Mouse (Mus musculus) gastrocnemius, postnatal 14 days (tissue): Measurements from ENCODE around the gene Arl4a. TPM values are rescaled to one million over a fixed set of nuclear protein-coding genes. Genes with fewer than 3 reads are reported as not detected.

Experiments
- DNase-seq: peaks from one replicate; pipeline ENCODE4 v3.0.0; 2021; ENCODE audit warnings: mixed read lengths
- intact Hi-C: fragments of 180-260 bp; cut with DNase I; formaldehyde crosslinking; loops from one replicate; pipeline ENCODE4 v1.15.1; 2025; ENCODE audit warnings: low total_unique reads
- total RNA-seq, 2 experiments: library from RNA; stranded (reverse); gene quantifications; 2 replicates each; pipeline ENCODE4 v1.2.3; 2021

Gene Arl4a
- total RNA-seq, 2 experiments from 2014 or later: 18.3 to 21.2 TPM

DNA sequence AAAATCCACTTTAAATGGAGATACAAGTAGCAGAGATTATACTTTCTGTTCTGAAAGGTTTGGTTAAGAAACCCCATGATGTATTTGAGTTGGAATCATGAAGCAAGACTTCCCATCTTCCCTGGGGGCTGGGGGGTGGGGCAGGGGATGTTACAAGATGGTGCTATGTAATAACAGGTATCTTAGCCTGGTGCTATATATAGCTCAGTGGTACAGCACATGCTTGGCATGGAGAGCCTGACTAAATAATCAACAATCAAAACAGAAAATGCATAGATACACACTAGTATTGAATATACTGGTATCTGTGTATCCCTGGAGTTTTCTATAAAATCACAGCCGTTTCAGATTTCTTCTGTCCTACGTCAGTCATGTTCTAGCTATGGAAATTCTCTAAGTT lies 61.4 kb downstream of the Arl4a start:
- intact Hi-C loops: no loop called here
- DNase-seq: no peak

DNA sequence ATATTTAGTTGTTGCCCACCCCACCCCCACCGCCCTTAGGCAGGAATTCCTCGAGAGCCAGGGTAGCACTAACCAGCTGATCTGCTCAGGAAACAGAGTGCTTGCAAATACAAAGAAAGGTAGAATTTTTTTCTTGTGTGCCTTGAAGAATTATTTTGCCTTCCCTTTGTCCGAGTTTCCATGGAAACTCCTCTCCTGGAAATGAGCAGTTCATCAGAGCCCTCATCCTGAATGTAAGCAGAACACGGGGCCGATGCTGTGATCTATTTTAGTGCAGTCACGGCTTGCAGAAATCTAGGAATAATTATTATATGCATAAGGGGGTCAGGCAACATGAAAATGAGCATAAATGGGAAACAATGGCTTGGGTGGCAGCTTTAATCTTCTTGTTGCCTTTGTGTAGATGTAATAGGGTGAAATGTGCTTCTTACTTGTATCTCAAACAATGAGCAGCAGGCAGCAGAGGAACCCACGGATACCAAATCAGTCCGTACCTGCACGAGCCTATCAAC lies 61.9 kb downstream of the Arl4a start:
- intact Hi-C loops: no loop called here
- no peak for DNase-seq

DNA sequence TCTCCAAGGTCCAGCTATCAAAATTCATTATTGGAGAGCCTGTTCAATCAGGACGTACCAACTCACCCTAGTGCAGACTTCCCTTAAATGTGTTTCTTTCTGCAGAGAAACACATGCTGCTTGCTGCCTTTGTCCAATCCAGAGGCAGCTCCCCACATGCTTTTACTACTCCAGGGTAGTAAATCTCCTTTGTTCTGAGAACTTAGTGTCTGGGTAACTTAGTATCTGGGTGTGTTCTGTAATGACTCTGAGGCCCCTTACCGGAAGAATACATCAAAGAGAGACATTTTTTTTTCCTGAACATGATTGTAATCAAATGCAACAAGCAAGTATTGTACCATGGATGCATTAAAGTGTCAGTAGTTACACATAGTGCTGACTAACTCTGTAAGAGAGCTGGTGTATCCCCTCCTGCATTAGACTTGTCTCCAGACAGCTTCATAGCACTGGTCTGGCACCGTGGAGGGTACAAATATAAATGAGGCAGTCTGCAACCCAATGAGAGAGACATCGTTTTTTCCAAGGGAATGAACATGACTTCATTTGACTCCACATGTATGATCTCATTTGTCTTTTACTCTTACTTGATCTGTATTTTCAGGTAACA lies 62.7 kb downstream of the Arl4a start:
- DNase-seq: no peak
- intact Hi-C loops: no loop called here

DNA sequence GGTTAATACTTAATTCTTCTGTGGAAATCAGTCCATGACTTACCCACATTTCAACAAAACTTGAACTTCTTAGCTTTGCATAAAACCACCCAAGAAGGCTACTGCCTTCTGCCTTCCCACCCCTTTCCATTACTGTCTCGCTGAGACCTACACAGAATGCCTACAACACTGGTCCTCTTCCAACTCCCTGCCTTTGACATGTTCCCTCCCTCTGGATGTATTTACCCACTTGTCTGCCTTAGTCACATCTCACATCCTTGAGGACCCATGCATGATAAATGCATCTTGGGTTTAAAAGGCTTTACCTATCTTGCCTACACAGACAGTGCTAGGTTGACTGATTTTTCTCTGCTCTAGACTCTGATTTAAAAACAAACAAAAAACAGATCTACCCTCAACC lies 63.6 kb downstream of the Arl4a start:
- intact Hi-C loops: no loop called here
- DNase-seq: no peak

DNA sequence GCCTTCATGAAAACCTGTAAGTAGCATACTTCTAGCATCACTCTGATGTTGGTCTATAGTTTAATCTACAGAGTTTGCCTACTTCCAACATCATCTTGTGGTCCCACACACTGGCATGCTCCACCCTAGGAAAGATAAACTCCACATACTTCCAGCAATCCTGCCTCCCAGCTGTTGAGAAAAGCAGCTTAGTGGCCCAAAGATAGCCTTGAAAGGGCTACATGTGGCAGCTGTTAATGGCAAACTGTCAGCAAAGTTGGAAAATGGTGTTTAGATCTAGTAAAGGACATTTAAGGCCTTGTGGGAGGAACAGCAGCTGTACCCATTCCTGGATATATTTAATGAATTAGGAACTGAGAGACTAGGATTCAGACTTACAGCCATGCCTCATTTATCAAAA lies 68.3 kb downstream of the Arl4a start:
- intact Hi-C loops: no loop called here
- DNase-seq: no peak

DNA sequence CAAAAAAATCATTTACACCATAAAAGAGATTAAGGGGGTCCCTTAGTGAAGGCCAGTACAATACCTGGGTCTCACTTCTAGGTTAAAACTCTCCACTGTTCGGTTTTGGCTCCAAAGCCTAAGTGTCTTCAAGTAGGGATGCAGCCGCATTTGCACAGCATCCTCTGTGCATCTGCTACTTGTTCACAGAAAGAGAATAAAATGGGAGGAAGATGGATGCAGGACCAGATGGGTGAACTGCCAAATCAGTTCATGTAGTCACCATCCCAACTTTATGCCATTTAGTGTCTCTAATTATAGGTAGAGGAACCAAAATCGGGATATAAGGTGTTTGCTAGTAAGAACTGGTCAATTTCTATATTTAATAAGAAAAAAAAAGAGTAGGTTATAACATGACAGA lies 69.7 kb downstream of the Arl4a start:
- no peak for DNase-seq
- intact Hi-C loops: no loop called here

DNA sequence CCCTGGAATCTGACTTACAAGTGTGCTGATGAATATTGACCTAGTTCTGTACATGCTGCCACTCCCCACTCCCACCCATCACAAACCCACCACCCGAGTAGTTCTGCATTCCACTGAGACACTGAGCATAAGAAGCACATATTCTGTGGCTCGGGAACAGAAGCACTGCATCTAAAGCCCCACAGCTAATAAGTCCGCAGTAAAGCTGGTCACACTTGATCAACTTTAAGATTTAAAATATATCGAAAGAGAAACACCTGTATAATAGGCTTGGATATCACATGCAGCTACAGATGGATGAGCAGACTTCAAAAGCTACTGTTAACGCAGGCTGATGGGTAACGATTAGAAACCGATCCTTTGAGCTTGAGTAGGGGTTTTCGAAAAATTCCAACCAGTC lies 78.7 kb downstream of the Arl4a start:
- DNase-seq: no peak
- intact Hi-C loops: no loop called here

DNA sequence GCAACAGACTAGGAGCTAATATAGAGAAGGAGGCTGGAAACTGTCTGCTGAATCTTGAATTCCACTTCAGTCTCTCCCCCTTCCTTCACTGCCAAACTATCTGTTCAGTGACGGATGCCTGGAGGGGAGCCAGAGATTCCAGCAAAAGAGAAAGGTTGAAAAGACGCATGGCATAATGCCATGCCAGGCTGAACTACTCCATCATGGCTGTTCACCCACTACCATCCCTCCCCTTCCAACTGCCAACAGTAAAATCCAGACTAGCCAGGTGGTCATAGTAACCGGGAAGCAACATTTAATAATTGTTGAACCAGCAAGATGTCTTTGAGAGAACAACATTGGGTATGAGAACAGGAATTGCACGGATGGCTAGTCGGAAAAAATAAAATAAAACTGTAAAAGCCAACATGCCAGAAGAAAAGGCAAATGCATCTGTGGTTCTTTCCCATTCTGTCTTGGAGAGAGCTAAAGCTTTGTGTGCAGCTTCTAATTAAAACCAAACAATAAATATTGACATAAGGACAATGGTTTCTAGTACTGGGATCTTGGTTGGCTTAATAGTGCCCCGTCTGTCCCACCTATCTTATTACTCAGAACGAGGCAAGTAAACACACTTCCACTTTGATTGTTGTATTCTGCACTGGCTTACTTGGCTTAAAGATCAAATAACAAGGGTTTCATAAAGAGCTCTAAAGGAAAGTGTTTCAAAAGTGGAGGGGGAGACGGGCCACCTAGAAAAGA lies 79.7 kb downstream of the Arl4a start:
- no peak for DNase-seq
- intact Hi-C loops: no loop called here

DNA sequence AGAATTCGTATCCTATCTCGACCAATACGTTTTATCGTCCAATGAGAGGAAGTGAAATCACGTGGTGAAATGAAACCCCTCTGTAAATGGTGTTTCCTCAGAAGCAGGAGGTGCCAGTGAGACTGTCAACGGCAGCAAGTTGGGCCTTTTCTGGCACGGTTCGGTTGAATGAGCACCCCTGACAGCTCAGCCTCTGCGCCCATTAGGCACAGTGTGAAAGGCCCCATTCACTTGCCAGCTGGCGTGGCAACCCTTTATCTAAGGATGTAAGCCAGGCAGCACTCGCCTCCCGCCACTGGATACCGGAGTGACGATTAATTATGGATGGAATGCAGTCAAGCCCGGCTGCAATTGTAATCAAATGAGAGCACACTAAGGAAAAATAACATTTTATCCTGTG lies 81.4 kb downstream of the Arl4a start:
- DNase-seq: peak; percentile 52
- intact Hi-C loops: no loop called here

Other genes starting within 250 kb of the Arl4a start
- gene Scin, start 96.2 kb upstream of the Arl4a start, total RNA-seq: under 1 TPM; 0.64 to 0.74 TPM
- 10 to 100 TPM; 36.3 to 50.2 TPM for gene Lsmem1, start 161.5 kb upstream of the Arl4a start, total RNA-seq
- gene Ifrd1, start 210.5 kb upstream of the Arl4a start, total RNA-seq: 10 to 100 TPM; 72.9 to 81.2 TPM